Mouse (Mus musculus) thymus, adult 2 months (tissue): ENCODE results near the gene Syt1. TPM values are rescaled to one million over a fixed set of nuclear protein-coding genes. Genes with fewer than 3 reads are reported as not detected.

ENCODE experiments used
- DNase-seq: peaks from one replicate; pipeline ENCODE4 v3.0.0; 2021
- H3K27ac ChIP-seq: fragments of 200-500 bp; 2 replicates; pipeline ENCODE4 v1.5.1; 2012; ENCODE audit warnings: low read length, control low read depth; ENCODE audit not compliant: control insufficient read depth, insufficient read depth
- H3K27me3 ChIP-seq: fragments of 200-500 bp; 2 replicates; pipeline ENCODE4 v1.6.1; 2012; ENCODE audit warnings: mild to moderate bottlenecking, low read length, moderate library complexity, mixed read lengths; ENCODE audit not compliant: control insufficient read depth, insufficient read depth
- H3K36me3 ChIP-seq: fragments of 200-500 bp; 2 replicates; pipeline ENCODE4 v1.6.1; 2012; ENCODE audit warnings: mild to moderate bottlenecking, low read length, moderate library complexity; ENCODE audit not compliant: control insufficient read depth, insufficient read depth
- H3K4me1 ChIP-seq: fragments of 200-500 bp; replicated peaks from 2 replicates; pipeline ENCODE4 v1.6.1; 2012; ENCODE audit warnings: low read length; ENCODE audit not compliant: control insufficient read depth, insufficient read depth
- H3K4me3 ChIP-seq: fragments of 200-500 bp; 2 replicates; pipeline ENCODE4 v1.5.1; 2012; ENCODE audit warnings: mild to moderate bottlenecking, low read length, control low read depth, moderate library complexity; ENCODE audit not compliant: control insufficient read depth, insufficient read depth
- CTCF ChIP-seq: fragments of 200-500 bp; IDR thresholded peaks from 2 replicates; pipeline ENCODE4 v1.5.1; 2012; ENCODE audit warnings: mild to moderate bottlenecking, control low read depth, low read length, moderate library complexity, borderline replicate concordance; ENCODE audit not compliant: control insufficient read depth, poor library complexity, insufficient read depth; ENCODE audit errors: extremely low read depth
- POLR2A ChIP-seq: fragments of 200-500 bp; IDR thresholded peaks from 2 replicates; pipeline ENCODE4 v1.6.1; 2012; ENCODE audit warnings: mild to moderate bottlenecking, low read length, control low read depth, moderate library complexity; ENCODE audit not compliant: control insufficient read depth, poor library complexity, insufficient read depth; ENCODE audit errors: extremely low read depth
- WGBS: fragments of 180-500 bp; shearing (Covaris S2); methylation state at CpG from one replicate; pipeline ENCODE4 v1.1.7; 2018; 5-methylcytosine and 5-hydroxymethylcytosine counted together
- polyA plus RNA-seq: library from polyadenylated mRNA; depleted of rRNA; stranded (reverse); fragments of >200 nt; gene quantifications from 2 replicates; pipeline ENCODE4 v1.2.3, GENCODE M21; 2012

Gene Syt1
- polyA plus RNA-seq, 1 experiment = 2.0 TPM

- Histone ChIP-seq H3K4me1 (no peaks in the 10 kb centered on the region), H3K36me3 (no peaks in the 10 kb centered on the region), H3K4me3 (no peak overlapping the region), H3K27ac (no peak overlapping the region), H3K27me3 (no peaks in the 10 kb centered on the region)
- 89% methylated on average over 4 of the region's 4 CpGs for WGBS
- no peak for DNase-seq
- TF ChIP-seq POLR2A (no peak), CTCF (no peak)
Measured at GRCm38 (mm10) chr10:108798826-108799225, 212.0 kb downstream of the Syt1 start.

DNA sequence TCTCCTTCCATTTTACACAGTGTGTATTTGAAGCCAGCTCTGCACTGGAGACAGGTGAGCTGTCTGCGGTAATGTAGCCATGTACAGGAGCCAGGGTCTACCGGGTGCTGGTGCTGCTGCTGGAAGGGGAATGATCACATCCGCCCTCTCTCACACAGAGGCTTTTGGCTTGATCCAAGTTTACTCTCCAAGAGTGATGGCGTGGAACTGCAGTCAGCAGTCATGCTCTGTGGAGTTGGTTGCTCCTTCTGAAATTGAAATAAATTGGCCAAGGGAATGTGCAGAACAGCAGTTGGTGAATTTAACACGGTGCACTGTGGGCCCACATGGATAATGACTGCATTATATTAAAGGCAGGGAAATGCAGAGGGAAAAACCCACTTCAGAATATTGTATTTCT, 228.0 kb downstream of the Syt1 start:
- 91% methylated on average over 5 of the region's 5 CpGs for WGBS
- no peak overlapping the region for H3K27ac ChIP-seq
- DNase-seq = no peak
- H3K36me3 ChIP-seq = no peaks in the 10 kb centered on the region
- no peak overlapping the region for H3K4me3 ChIP-seq
- no peaks in the 10 kb centered on the region for H3K4me1 ChIP-seq
- H3K27me3 ChIP-seq = no peaks in the 10 kb centered on the region
- TF ChIP-seq POLR2A (no peak), CTCF (no peak)

DNA sequence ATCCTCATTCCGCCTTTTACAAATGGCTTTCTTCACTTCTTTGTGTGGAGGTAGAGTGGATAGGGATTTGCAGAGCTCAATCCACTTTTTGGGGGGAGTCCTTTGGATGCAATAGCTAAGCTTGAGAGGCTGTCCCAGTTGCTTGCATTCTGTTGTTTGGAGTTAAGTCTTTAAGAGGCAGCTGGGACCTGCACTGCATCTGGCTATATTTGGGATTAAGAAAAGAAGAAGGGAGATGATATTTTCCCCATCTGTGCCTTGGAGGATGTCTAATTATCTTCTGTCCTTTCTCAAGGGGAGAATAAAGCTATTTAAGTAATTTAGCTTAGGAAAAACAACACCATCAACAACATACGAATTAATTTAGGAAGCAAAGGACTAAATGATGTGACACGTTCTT, 230.2 kb downstream of the Syt1 start:
- H3K4me1 ChIP-seq = no peaks in the 10 kb centered on the region
- TF ChIP-seq CTCF (no peak), POLR2A (no peak)
- H3K36me3 ChIP-seq = no peaks in the 10 kb centered on the region

DNA sequence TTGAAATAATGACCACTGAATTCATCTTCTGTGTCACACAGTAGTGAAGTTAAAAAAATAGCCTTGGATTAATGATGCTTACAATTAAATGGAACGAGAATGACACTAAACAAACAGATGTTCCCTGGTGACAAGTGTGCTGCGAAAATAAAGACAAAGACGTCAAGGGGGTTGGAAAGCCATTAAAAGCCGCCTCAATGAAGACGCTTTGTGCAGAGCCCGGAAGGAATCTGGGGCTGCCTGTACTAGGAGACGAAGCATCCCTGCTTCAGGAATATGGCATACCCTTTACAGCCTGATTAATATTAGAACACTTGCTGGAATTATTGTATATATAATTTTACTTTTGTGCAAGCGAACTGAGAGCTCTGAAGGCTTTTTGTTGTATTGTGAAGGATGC, 234.0 kb downstream of the Syt1 start:
- Histone ChIP-seq H3K4me1 (no peaks in the 10 kb centered on the region), H3K4me3 (no peak overlapping the region), H3K27ac (no peak overlapping the region), H3K27me3 (no peaks in the 10 kb centered on the region), H3K36me3 (no peaks in the 10 kb centered on the region)
- 86% methylated on average over 8 of the region's 8 CpGs for WGBS
- DNase-seq = no peak
- TF ChIP-seq POLR2A (no peak), CTCF (no peak)

More for the DNA sequence above, 230.2 kb downstream of the Syt1 start:
- 87% methylated on average over 3 of the region's 3 CpGs for WGBS
- Histone ChIP-seq H3K4me3 (no peak overlapping the region), H3K27ac (no peak overlapping the region), H3K27me3 (no peaks in the 10 kb centered on the region)
- DNase-seq = no peak

DNA sequence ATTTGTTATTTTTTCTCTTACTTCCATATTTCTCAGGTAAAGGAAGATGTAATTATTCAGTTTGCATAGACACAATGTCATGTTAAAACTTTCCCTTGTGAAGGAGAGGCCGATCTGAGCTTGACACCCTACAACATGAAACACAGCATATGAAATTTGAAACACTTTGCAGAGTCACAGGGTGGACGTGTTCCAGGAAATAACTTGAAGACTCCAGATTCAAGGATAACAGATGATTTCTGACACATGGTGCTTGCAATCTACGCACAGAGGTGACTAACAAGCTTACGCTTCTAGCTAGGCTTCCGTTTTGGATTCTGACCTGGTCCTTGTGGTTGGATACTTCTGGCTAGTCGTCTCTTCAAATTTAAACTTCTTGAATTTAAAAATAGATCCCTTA, 239.7 kb downstream of the Syt1 start:
- no peak for TF ChIP-seq CTCF
- TF ChIP-seq POLR2A = no peak
- H3K36me3 ChIP-seq = no peaks in the 10 kb centered on the region
- no peak overlapping the region for H3K27ac ChIP-seq
- no peak overlapping the region for H3K4me3 ChIP-seq
- 79% methylated on average over 6 of the region's 6 CpGs for WGBS
- H3K4me1 ChIP-seq = no peaks in the 10 kb centered on the region
- no peak for DNase-seq
- H3K27me3 ChIP-seq = no peaks in the 10 kb centered on the region

DNA sequence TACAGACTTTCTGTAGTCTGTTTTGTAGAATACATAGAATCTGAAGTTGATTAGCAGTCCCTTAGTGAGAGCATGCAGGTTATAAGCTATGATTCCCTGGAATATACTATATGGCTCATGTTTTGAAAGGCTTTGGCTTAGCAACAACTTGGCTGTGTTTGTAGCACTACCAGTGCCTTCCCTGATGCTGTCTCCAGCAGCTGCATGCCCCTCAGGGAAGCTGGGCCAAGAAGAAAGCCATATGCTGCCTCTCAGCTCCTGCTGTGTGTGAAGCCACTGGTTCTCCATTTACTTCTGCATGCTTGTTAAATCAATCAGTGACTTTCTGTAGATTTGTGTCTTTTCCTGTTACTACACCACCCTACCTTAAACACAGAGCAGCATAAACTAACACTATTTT, 245.2 kb downstream of the Syt1 start:
- Histone ChIP-seq H3K27ac (no peak overlapping the region), H3K36me3 (no peaks in the 10 kb centered on the region), H3K4me1 (no peaks in the 10 kb centered on the region), H3K27me3 (no peaks in the 10 kb centered on the region), H3K4me3 (no peak overlapping the region)
- DNase-seq = no peak
- TF ChIP-seq POLR2A (no peak), CTCF (no peak)

GRCm38 (mm10) chr10:108763722-108764121, 247.1 kb downstream of the Syt1 start:
- Histone ChIP-seq H3K36me3 (no peaks in the 10 kb centered on the region), H3K27me3 (no peaks in the 10 kb centered on the region), H3K4me1 (no peaks in the 10 kb centered on the region), H3K27ac (no peak overlapping the region), H3K4me3 (no peak overlapping the region)
- DNase-seq = no peak
- TF ChIP-seq POLR2A (no peak), CTCF (no peak)
- WGBS = 88% methylated on average over 6 of the region's 6 CpGs
